Mouse (Mus musculus): Measurements from ENCODE around the gene Gucy2d. TPM values are rescaled to one million over a fixed set of nuclear protein-coding genes. Genes with fewer than 3 reads are reported as not detected.

Gucy2d gene
- total and polyA plus RNA-seq, 3 experiments = not detected

- H3K27me3 ChIP-seq (ENCODE audit: control insufficient read depth in 1 of 2, insufficient read depth in 2 of 2, low read length in 2 of 2) = peaks cover 2 to 8% of the 10 kb centered on the region in 2 experiments
- peak; percentile 37; the same call in 1 of the 2 replicates for TF ChIP-seq USF1 (IDR thresholded peaks at IDR 0.05; ENCODE audit: low read depth, low read length)
- TF ChIP-seq POLR2AphosphoS5 (IDR thresholded peaks at IDR 0.05; ENCODE audit: borderline replicate concordance, low read depth, low read length) = no peak
- no peak overlapping the region for H3K9ac ChIP-seq (ENCODE audit: control insufficient read depth, low read depth, low read length, poor library complexity, severe bottlenecking)
- no peaks in the 10 kb centered on the region for H3K9me3 ChIP-seq (replicated peaks; ENCODE audit: insufficient read depth, low read length)
- H3K79me2 ChIP-seq (ENCODE audit: control insufficient read depth, insufficient read depth, low read length, poor library complexity) = no peaks in the 10 kb centered on the region
- H3K36me3 ChIP-seq (ENCODE audit: control insufficient read depth in 1 of 2, insufficient read depth in 2 of 2, low read length in 2 of 2) = no peaks in the 10 kb centered on the region
- no peak for DNase-seq (ENCODE audit: low read depth, low spot score)
- H3K4me3 ChIP-seq (ENCODE audit: control insufficient read depth in 1 of 2, insufficient read depth in 1 of 2, low read depth in 2 of 2, low read length in 2 of 2) = no peak overlapping the region
- H3K4me1 ChIP-seq (ENCODE audit: control insufficient read depth in 1 of 2, insufficient read depth in 2 of 2, low read length in 2 of 2) = no peaks in the 10 kb centered on the region; a peak in 2 of 4 replicates
- no peak overlapping the region for H3K27ac ChIP-seq (ENCODE audit: control insufficient read depth, low read depth, low read length)
These were observed 16.7 kb upstream of the Gucy2d start for GRCm38 (mm10) chr7:98423546-98423945.

DNA sequence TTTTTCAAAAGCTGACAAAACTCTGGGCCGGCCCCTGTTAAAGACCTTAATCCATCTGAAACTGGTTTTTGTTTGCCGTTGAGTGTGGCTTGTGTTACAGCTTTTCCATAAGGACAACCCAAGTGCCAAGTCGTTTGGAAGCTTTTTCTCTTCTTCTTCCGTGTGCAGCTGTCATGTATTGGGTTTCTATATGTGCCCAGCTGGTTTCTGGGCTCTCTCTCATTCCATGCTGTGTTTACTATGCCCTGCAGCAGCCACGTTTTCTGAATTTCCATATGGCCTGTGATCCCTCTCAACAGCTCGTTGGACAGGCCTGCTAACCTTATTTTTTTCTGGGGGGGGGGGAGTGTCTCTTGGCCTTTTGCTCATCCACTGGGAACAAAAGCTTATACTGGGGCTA, 15.8 kb upstream of the Gucy2d start:
- H3K27ac ChIP-seq (ENCODE audit: control insufficient read depth, low read depth, low read length) = no peak overlapping the region
- no peak overlapping the region for H3K4me3 ChIP-seq (ENCODE audit: control insufficient read depth in 1 of 2, insufficient read depth in 1 of 2, low read depth in 2 of 2, low read length in 2 of 2)
- H3K9me3 ChIP-seq (replicated peaks; ENCODE audit: insufficient read depth, low read length) = no peaks in the 10 kb centered on the region
- H3K9ac ChIP-seq (ENCODE audit: control insufficient read depth, low read depth, low read length, poor library complexity, severe bottlenecking) = no peak overlapping the region
- no peak for TF ChIP-seq POLR2AphosphoS2 (IDR thresholded peaks at IDR 0.05; ENCODE audit: low read length)
- no peak for TF ChIP-seq POLR2AphosphoS5 (IDR thresholded peaks at IDR 0.05; ENCODE audit: borderline replicate concordance, low read depth, low read length)
- no peak for TF ChIP-seq CHD2 (IDR thresholded peaks at IDR 0.05; ENCODE audit: low read length)
- no peak for TF ChIP-seq MAZ (IDR thresholded peaks at IDR 0.05; ENCODE audit: low read depth, low read length)
- no peak for TF ChIP-seq RAD21 (IDR thresholded peaks at IDR 0.05; ENCODE audit: low read depth, low read length)
- DNase-seq (ENCODE audit: low read depth, low spot score) = no peak
- H3K27me3 ChIP-seq (ENCODE audit: control insufficient read depth in 1 of 2, insufficient read depth in 2 of 2, low read length in 2 of 2) = peaks cover 2 to 6% of the 10 kb centered on the region in 2 experiments
- H3K4me1 ChIP-seq (ENCODE audit: control insufficient read depth in 1 of 2, insufficient read depth in 2 of 2, low read length in 2 of 2) = no peaks in the 10 kb centered on the region; a peak in 2 of 4 replicates
- H3K36me3 ChIP-seq (ENCODE audit: control insufficient read depth in 1 of 2, insufficient read depth in 2 of 2, low read length in 2 of 2) = no peaks in the 10 kb centered on the region
- H3K79me2 ChIP-seq (ENCODE audit: control insufficient read depth, insufficient read depth, low read length, poor library complexity) = no peaks in the 10 kb centered on the region

DNA sequence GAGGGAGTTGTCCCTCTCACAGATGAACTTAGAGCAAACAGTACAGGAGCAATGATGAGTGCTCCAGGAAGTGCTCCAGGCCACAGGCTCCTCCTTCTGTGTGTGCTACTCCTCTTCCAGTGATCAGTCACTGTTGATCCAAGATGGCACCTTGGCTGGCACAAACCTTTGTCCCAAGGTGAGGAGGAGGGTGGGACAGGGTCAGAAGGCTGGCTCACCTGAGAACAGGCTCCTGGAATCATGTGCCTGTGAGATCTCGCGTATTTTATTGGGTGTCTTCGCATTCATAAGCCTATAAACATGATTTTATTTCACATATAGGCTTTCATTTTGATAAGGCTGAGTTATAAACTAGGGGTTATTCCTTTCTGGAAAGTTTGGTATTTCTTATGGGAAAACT, 14.7 kb upstream of the Gucy2d start:
- no peak overlapping the region for H3K4me3 ChIP-seq (ENCODE audit: control insufficient read depth in 1 of 2, insufficient read depth in 1 of 2, low read depth in 2 of 2, low read length in 2 of 2)
- H3K36me3 ChIP-seq (ENCODE audit: control insufficient read depth in 1 of 2, insufficient read depth in 2 of 2, low read length in 2 of 2) = no peaks in the 10 kb centered on the region
- H3K9me3 ChIP-seq (replicated peaks; ENCODE audit: insufficient read depth, low read length) = no peaks in the 10 kb centered on the region
- H3K9ac ChIP-seq (ENCODE audit: control insufficient read depth, low read depth, low read length, poor library complexity, severe bottlenecking) = no peak overlapping the region
- no peak for DNase-seq (ENCODE audit: low read depth, low spot score)
- H3K4me1 ChIP-seq (ENCODE audit: control insufficient read depth in 1 of 2, insufficient read depth in 2 of 2, low read length in 2 of 2) = no peaks in the 10 kb centered on the region; a peak in 2 of 4 replicates
- no peak for TF ChIP-seq NELFE (IDR thresholded peaks at IDR 0.05; ENCODE audit: low read depth, low read length)
- H3K27me3 ChIP-seq (ENCODE audit: control insufficient read depth in 1 of 2, insufficient read depth in 2 of 2, low read length in 2 of 2) = peaks cover 2 to 4% of the 10 kb centered on the region in 2 experiments; a peak in 3 of 4 replicates
- H3K79me2 ChIP-seq (ENCODE audit: control insufficient read depth, insufficient read depth, low read length, poor library complexity) = no peaks in the 10 kb centered on the region
- H3K27ac ChIP-seq (ENCODE audit: control insufficient read depth, low read depth, low read length) = no peak overlapping the region

DNA sequence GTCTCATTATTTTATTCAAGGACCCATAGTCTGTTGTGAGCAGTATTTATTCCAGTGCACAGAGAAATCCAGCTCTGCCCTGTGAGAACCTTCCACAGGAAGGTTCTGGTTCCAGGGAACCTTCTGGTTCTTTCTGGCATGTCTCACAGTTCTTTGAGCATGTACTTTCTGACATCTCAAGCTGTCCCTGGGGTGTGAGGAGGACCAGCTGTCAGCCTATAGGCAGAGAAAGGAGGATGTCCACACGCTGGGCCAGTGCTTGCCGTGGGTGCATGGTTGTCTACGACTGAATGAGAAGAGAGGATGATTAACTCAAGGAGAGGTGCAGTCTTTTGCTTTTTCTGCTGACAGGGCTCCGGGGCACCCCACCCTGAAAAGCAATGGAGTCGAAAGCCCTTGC, 13.6 kb upstream of the Gucy2d start:
- Histone ChIP-seq H3K79me2 (ENCODE audit: control insufficient read depth, insufficient read depth, low read length, poor library complexity) (no peaks in the 10 kb centered on the region), H3K9me3 (replicated peaks; ENCODE audit: insufficient read depth, low read length) (no peaks in the 10 kb centered on the region), H3K4me1 (ENCODE audit: control insufficient read depth in 1 of 2, insufficient read depth in 2 of 2, low read length in 2 of 2) (no peaks in the 10 kb centered on the region; a peak in 2 of 4 replicates), H3K27ac (ENCODE audit: control insufficient read depth, low read depth, low read length) (no peak overlapping the region), H3K36me3 (ENCODE audit: control insufficient read depth in 1 of 2, insufficient read depth in 2 of 2, low read length in 2 of 2) (no peaks in the 10 kb centered on the region), H3K27me3 (ENCODE audit: control insufficient read depth in 1 of 2, insufficient read depth in 2 of 2, low read length in 2 of 2) (peaks cover 0 to 3% of the 10 kb centered on the region in 2 experiments; a peak in 1 of 4 replicates), H3K4me3 (ENCODE audit: control insufficient read depth in 1 of 2, insufficient read depth in 1 of 2, low read depth in 2 of 2, low read length in 2 of 2) (no peak overlapping the region), H3K9ac (ENCODE audit: control insufficient read depth, low read depth, low read length, poor library complexity, severe bottlenecking) (no peak overlapping the region)
- no peak for DNase-seq (ENCODE audit: low read depth, low spot score)
- TF ChIP-seq MYC (IDR thresholded peaks at IDR 0.05; ENCODE audit: low read depth, low read length) = no peak
